Mouse (Mus musculus): ENCODE measurements around the gene Slc44a4.
"Not testable (repeated sequence)": the region's sequence is repeated elsewhere in the genome, so short reads cannot be mapped to it uniquely, and the experiment has no call there.

Gene Slc44a4

DNA sequence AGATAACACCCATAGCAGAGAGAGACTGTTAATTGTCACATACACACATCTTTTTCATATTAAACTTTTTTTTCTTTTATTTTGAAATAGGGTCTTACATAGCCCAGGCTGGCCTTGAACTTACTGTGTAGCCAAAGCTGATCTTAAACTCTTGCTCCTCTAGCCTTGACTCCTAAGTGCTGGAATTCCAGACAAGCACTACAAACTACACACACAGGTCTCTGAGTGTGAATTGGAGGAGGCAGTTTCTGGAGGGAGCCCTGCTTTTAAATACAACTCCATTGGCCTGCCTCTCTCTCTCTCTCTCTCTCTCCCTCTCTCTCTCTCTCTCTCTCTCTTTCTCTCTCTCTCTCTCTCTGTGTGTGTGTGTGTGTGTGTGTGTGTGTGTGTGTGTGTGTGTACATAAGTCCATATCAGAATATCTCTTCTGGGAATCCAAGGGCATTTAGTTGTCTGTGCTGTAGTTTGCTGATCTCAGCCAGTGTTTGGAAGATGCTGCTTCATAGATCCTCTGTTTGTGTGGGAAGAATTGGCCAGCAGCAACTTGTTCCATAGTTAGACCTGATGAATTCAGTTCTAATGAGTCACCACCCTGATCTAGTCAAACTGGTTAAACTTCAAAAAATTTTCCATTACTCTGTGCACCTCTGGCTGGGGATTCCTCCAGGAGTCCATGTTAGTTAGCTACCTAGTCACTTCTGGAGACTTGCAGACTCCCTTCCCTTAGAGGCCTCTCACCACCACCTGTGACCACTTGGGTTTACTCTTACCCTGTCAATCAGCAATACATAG, 46.6 kb downstream of the Slc44a4 start:
- DNase-seq (ENCODE audit: low read depth) = no peak

DNA sequence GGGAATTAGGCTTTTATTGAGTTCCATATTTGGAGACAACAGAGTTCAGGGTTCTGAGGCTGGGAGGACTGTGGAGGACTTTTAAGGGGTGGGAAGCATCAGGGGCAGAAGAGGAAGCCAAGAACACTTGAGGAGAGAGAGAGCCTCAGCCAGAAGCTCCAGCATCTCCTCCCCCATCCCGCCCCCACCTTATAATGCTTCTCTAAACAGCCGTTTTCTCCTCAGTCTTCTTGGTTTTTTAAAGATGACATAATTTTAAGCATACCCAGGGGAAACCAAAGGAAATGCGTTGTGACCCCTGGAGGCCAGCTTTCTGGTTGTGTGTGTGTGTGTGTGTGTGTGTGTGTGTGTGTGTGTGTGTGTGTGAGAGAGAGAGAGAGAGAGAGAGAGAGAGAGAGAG, 47.9 kb downstream of the Slc44a4 start:
- DNase-seq (ENCODE audit: low read depth) = no peak

DNA sequence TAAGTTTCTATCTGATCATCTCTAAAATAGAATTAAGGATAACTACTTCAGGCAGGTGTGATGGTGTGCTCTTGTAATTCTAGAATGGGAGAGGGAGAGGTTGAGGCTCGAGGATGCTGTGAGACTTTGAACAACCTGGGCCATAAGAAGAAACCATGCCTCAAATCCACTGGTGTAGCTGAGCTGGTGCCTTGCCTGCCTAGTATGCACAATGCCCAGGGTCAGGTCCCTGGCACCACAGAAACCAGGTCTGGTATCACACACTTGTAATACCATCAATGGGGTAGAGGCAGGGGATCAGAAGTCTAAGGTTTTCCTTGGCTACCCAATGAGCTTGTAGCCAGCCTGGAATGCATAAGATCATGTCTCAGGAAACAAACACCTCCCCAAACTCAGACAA, 48.6 kb downstream of the Slc44a4 start:
- DNase-seq (ENCODE audit: low read depth) = no peak

DNA sequence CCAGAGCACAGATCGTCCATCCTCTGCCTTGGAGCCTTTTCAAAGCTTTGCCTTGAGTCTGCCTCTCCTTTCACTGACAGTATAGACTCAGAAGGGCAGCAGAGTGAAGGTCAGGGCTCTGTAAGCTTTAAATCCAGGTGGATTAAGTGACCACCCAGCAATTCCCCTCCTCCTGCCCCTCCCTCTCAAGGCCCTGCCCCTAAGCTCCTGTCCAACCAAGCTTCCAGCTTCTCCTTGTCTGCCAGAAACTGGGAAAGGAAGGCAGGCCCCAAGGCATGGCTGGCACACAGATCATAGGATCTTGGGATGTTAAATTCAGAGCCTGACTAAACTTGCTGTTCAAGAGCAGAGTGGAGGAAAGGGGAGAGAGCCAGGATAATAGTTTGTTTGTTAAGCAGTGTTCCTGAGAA, 50.4 kb downstream of the Slc44a4 start:
- DNase-seq (ENCODE audit: low read depth) = peak; percentile 71

DNA sequence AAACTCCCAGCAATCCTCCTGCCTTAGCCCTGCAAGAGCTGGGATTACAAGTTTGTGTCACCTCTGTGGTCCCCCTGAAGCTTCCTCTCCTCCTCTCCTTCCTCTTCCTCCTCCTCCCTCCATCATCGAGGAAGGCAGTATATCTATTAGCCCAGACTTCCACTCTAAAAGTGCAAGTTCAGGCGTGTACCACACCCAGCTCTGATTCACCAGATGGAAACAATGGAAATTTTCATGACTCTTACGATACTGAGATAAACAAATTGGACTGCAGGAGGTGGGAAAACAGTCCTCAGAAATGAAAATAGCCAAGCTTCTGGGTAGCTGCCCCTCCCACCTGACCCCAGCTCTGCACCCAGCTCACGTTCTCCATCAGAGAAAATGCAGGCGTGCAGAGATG, 51.4 kb downstream of the Slc44a4 start:
- no peak for DNase-seq (ENCODE audit: low read depth)

DNA sequence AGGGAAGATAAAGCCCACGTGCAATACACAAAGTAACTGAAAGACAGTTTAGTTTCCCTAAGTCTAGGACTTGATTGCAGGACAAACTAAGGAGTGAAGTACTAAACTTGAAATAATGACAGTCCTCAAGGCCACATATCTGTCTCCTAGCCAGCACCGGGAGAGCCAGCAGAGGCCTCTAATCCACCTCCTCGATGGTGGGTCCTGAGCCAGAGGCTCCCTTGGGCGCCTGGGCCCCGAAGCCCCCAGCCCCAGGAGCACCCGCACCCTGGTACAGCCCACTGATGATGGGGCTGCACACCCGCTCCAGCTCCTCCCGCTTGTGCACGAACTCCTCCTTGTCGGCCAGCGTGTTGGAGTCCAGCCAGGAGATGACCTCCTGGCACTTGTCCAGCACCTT, 55.6 kb downstream of the Slc44a4 start, which contains the start of gene Gm20481:
Gene Gm20481 (plus strand): TSS at position 91 of the 400 bp plus-strand sequence.
- DNase-seq (ENCODE audit: low read depth) = not testable (repeated sequence)

DNA sequence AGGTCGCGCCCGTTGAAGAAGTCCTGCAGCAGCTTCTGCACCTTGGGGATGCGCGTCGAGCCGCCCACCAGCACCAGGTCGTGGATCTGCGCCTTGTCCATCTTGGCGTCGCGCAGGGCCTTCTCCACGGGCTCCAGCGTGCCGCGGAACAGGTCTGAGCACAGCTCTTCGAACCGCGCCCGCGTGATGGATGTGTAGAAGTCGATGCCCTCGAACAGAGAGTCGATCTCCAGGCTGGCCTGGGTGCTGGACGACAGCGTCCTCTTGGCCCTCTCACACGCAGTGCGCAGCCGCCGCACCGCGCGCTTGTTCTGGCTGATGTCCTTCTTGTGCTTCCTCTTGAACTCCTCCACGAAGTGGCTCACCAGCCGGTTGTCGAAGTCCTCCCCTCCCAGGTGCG, 56.6 kb downstream of the Slc44a4 start:
- not testable (repeated sequence) for DNase-seq (ENCODE audit: low read depth)

DNA sequence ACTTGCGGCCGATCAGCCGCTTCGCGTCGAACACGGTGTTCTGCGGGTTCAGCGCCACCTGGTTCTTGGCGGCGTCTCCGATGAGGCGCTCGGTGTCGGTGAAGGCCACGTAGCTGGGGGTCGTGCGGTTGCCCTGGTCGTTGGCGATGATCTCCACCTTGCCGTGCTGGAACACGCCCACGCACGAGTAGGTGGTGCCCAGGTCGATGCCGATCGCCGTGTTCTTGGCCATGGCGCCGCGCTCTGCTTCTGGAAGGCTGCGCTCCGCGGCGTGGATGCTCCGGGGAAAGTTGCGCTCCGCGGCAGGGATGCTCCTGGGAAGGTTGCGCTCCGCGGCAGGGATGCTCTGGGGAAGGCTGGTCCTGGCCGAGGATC, 57.4 kb downstream of the Slc44a4 start:
- not testable (repeated sequence) for DNase-seq (ENCODE audit: low read depth)

DNA sequence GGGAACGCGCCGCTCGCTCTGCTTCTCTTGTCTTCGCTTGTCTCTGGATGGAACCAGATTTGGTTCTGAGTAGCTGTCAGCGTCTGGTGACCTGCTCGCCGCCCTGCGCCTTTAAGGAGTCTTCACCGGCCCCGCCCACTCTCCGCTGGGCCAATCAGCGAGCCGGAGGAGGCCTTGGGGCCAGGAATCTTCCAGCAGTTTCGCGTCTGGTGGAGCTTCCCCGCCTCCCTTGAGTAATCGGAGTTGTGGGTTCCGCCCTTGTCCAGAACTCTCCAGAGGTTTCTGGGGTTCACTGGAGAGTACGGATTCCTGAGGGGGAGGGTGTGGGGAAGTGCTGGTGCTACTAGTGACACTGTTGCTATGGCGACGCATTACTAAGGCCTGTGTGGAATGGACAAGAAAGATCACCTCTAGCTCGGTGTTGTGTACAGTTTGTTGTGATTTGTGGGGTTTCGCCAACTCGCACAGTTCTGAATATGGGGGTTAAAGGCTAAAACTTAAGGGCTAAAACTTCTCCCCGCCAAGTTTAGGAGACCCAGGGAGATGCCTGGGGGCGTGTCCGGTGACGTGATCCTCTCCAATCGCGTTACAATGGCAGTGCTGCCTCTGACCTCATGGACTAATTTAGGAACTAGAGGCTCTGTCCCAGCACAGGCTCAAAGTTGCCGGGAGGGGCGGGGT, 57.9 kb downstream of the Slc44a4 start, which contains the start of the genes Hspa1a and Hspa1l:
Gene Hspa1a (minus strand): TSS at position 88 of the 681 bp plus-strand sequence.
Gene Hspa1l (plus strand): TSS at position 635 of the 681 bp plus-strand sequence.
- DNase-seq (ENCODE audit: low read depth) = not testable (repeated sequence)

DNA sequence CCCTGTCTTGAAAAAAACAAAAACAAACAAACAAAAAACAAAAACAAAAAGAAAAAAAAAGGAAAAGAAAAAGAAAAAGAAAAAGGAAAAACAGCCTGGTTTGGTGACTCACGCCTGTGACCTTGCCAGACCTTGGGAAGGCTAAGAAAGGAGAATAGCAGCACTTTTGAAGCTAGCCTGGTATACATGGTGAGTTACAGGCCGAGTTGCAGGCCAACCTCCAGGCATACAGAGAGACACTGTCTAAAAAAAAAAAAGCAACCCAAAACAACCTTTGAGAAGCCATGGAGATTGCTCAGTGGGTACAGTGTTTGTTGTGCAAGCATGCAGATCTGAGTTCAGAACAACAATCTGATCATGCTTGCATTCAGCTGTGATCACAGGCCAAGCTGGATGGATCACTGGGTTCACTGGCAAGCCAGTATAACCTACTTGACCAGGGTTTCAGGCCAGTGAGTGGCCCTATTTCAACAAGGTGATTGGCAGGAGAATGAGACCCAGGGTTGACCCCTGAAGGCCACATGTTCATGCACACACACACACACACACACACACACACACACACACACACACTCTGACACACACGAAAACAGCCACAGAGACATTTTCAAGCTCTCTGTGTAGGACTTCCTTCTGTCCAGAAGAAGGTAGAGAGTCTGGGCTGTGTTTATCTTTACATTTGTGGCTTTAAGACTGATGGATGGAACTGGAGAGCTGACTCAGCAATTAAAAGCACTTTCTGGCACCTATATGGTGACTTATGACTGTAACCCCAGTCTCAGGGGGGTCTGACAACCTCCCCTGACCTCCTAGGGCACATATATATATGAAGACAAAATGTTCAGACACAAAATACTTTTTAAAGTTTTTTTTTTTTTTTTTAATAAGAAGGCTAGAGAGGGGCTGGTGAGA, 61.6 kb downstream of the Slc44a4 start:
- DNase-seq (ENCODE audit: low read depth) = no peak

DNA sequence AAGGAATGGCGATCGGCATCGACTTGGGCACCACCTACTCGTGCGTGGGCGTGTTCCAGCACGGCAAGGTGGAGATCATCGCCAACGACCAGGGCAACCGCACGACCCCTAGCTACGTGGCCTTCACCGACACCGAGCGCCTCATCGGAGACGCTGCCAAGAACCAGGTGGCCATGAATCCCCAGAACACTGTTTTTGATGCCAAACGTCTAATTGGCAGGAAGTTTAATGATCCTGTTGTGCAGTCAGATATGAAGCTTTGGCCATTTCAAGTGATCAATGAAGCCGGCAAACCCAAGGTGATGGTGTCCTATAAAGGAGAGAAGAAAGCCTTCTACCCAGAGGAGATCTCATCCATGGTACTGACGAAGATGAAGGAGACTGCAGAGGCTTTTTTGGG, 62.7 kb downstream of the Slc44a4 start:
- DNase-seq (ENCODE audit: low read depth) = no peak

DNA sequence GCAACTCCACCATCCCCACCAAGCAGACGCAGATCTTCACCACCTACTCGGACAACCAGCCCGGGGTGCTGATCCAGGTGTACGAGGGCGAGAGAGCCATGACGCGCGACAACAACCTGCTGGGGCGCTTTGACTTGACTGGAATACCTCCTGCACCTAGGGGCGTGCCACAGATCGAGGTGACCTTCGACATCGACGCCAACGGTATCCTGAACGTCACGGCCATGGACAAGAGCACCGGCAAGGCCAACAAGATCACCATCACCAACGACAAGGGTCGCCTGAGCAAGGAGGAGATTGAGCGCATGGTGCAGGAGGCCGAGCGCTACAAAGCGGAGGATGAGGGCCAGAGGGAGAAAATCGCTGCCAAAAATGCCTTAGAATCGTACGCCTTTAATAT, 64.0 kb downstream of the Slc44a4 start:
- no peak for DNase-seq (ENCODE audit: low read depth)

DNA sequence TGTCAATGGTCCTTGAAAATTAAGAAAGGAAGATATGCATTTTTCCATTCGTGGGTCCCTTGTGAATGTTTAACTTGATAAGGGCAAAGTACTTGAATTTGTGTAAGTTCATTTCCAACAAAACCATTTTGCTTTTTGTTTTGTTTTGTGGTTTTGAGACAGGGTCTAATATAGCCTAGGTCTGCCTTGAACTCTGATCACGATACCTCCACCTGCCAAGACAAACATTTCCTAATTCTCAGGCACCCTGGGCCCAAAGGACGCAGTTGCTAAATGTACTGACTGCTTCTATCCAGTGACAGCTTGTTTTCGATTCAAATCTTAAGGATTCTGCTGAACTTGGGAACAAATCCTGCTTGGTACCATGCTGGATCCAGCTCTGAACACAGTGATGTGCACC, 65.4 kb downstream of the Slc44a4 start:
- DNase-seq (ENCODE audit: low read depth) = no peak

Data from fibroblast of lung, adult 2 months (primary cell).